Mouse (Mus musculus) cerebellum, adult 2 months (tissue): ENCODE measurements around the gene Bglap.

ENCODE experiments used
- CTCF ChIP-seq: fragments of 200-500 bp; IDR thresholded peaks from 2 replicates; pipeline ENCODE4 v1.5.1; 2011; ENCODE audit warnings: low read depth, mild to moderate bottlenecking, control low read depth, low read length, moderate library complexity, borderline replicate concordance; ENCODE audit not compliant: insufficient read depth
- POLR2A ChIP-seq: fragments of 200-500 bp; IDR thresholded peaks from 2 replicates; pipeline ENCODE4 v1.6.1; 2011; ENCODE audit warnings: low read length, control low read depth, borderline replicate concordance; ENCODE audit not compliant: insufficient read depth

DNA sequence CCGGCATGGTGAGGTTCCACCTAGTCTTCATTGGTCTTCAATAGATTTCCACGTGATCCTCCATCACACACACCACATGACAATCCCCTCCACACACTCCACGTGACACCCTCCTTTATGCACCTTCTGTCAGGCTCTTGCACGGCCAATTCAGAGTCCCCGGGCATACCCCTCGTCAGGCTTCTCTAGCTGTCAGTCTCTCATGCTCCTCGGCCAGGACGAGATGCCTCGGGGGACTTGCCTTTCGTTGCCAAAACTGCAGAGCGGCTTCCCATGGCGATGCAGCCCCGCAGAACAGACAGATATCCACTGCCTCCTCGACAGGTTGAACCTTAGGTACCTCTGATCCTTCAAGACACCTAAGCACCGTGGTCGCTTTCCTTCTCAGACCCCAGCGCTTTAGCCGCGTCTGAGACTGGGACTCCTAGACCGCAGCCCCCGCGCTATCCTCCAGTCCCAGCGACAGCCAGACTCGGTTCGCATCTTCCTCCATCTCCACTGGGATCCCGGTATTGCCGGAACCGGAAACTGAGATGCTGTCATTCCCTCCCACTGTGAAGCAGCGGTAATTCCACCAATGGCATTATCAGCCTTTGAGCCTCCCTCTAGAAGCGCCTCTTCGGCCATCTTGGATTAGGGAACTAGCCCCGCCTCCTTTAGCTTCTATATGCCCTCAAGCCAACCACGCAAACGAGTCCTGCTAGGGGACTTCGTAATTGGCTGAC lies 40.5 kb upstream of the Bglap start, which contains the start of gene Slc25a44:
- TF ChIP-seq CTCF, result no peak
- TF ChIP-seq POLR2A, result peak; percentile 98
